Mouse (Mus musculus) ES-E14 (cell line): ENCODE measurements around the gene Chdh.

Source experiments
- HCFC1 ChIP-seq: IDR thresholded peaks from 2 replicates; pipeline ENCODE4 v1.6.1; 2012; ENCODE audit warnings: low read length, inconsistent platforms, borderline replicate concordance; ENCODE audit not compliant: insufficient read depth
- MAFK ChIP-seq: IDR thresholded peaks from 2 replicates; pipeline ENCODE4 v1.6.1; 2014; ENCODE audit warnings: mild to moderate bottlenecking, low read depth, low read length, inconsistent platforms; ENCODE audit not compliant: insufficient read depth

DNA sequence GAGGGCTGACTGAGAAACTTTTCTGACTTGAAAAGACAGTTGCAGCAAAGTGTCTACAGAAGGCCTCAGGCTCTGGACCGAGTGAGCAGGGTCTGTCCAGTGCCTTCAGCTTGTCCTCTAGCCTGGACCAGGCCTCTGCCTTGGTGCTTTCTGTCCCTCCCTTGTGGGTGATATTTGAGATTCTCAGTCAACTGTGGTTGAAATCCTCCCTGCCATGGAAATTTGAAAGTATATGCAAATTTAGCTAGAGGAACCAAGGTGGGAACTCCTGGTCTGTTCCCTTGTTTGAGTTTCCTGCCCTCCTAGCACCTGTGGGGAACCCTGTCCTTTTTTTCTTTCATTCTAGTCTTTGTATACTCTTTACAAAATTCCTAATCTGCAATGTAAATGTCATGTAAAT, 6.2 kb downstream of the Chdh start:
- TF ChIP-seq MAFK (no peak), HCFC1 (no peak)
